Mouse (Mus musculus) myocyte (in vitro differentiated cells): ENCODE results near the gene Zbtb3. TPM values are rescaled to one million over a fixed set of nuclear protein-coding genes. Genes with fewer than 3 reads are reported as not detected.

ENCODE experiments used
- H3K27me3 ChIP-seq: one replicate; pipeline ENCODE4 v1.6.1; 2011; ENCODE audit not compliant: control insufficient read depth, insufficient read depth, insufficient read length
- H3K36me3 ChIP-seq: one replicate; pipeline ENCODE4 v1.6.1; 2011; ENCODE audit not compliant: control insufficient read depth, insufficient read depth
- H3K4me2 ChIP-seq: one replicate; pipeline ENCODE4 v1.6.1; 2011; ENCODE audit warnings: low read depth, control low read depth
- H3K4me3 ChIP-seq: one replicate; pipeline ENCODE4 v1.5.1; 2011; ENCODE audit warnings: mild to moderate bottlenecking, control low read depth, moderate library complexity
- H3K79me2 ChIP-seq: one replicate; pipeline ENCODE4 v1.6.1; 2011; ENCODE audit not compliant: control insufficient read depth, insufficient read depth
- H3ac ChIP-seq: one replicate; pipeline ENCODE4 v1.6.1; 2011; ENCODE audit not compliant: control insufficient read depth, insufficient read length
- CEBPB ChIP-seq: IDR thresholded peaks from 2 replicates; pipeline ENCODE4 v1.6.1; 2011; ENCODE audit warnings: mild to moderate bottlenecking, moderate library complexity; ENCODE audit not compliant: poor library complexity, insufficient read depth, severe bottlenecking
- E2F4 ChIP-seq: IDR thresholded peaks from one replicate; pipeline ENCODE4 v1.6.1; 2011; ENCODE audit warnings: mild to moderate bottlenecking, control low read depth, moderate library complexity; ENCODE audit not compliant: insufficient read depth
- MAX ChIP-seq: IDR thresholded peaks from one replicate; pipeline ENCODE4 v1.6.1; 2011; ENCODE audit warnings: low read depth, mild to moderate bottlenecking, control low read depth
- MYOD1 ChIP-seq, 3 experiments: IDR thresholded peaks; one replicate each; pipeline ENCODE4 v1.6.1; 2011; ENCODE audit warnings: control low read depth in 2 of 3, low read depth in 2 of 3, mild to moderate bottlenecking in 2 of 3, moderate library complexity in 1 of 3; ENCODE audit not compliant: insufficient read length in 2 of 3, control insufficient read depth in 1 of 3
- MYOG ChIP-seq, 3 experiments: IDR thresholded peaks; one replicate each; pipeline ENCODE4 v1.6.1; 2011; ENCODE audit warnings: control low read depth in 2 of 3, low read depth in 2 of 3, mild to moderate bottlenecking in 2 of 3; ENCODE audit not compliant: insufficient read length in 2 of 3, control insufficient read depth in 1 of 3, insufficient read depth in 1 of 3
- POLR2A ChIP-seq: IDR thresholded peaks from one replicate; pipeline ENCODE4 v1.6.1; 2011; ENCODE audit warnings: low read depth, mild to moderate bottlenecking, control low read depth, moderate library complexity; ENCODE audit not compliant: insufficient read length
- POLR2AphosphoS2 ChIP-seq: IDR thresholded peaks from one replicate; pipeline ENCODE4 v1.6.1; 2011; ENCODE audit warnings: low read depth, control low read depth; ENCODE audit not compliant: insufficient read length
- REST ChIP-seq: IDR thresholded peaks from one replicate; pipeline ENCODE4 v1.6.1; 2011; ENCODE audit warnings: mild to moderate bottlenecking, control low read depth, moderate library complexity; ENCODE audit not compliant: insufficient read depth, insufficient read length
- SRF ChIP-seq: IDR thresholded peaks from one replicate; pipeline ENCODE4 v1.6.1; 2011; ENCODE audit warnings: low read depth; ENCODE audit not compliant: control insufficient read depth, insufficient read length
- TCF12 ChIP-seq: IDR thresholded peaks from one replicate; pipeline ENCODE4 v1.6.1; 2011; ENCODE audit warnings: mild to moderate bottlenecking, control low read depth; ENCODE audit not compliant: poor library complexity, insufficient read depth, severe bottlenecking
- TCF3 ChIP-seq: IDR thresholded peaks from one replicate; pipeline ENCODE4 v1.6.1; 2011; ENCODE audit warnings: low read depth, control low read depth; ENCODE audit not compliant: insufficient read length
- USF1 ChIP-seq: IDR thresholded peaks from one replicate; pipeline ENCODE4 v1.6.1; 2011; ENCODE audit warnings: low read depth, mild to moderate bottlenecking, control low read depth, moderate library complexity
- polyA plus RNA-seq: library from polyadenylated mRNA; unstranded; fragments of >200 nt; fragmentation: generic; extraction: Trizol; gene quantifications from one replicate; pipeline ENCODE4 v1.2.1, GENCODE M21; 2012; ENCODE audit warnings: missing spikeins

Gene Zbtb3
- polyA plus RNA-seq, 1 experiment: 2.4 TPM

GRCm38 (mm10) chr19:8773409-8773808, 28.9 kb upstream of the Zbtb3 start:
- TF ChIP-seq USF1: no peak
- TF ChIP-seq POLR2AphosphoS2: peak; percentile 75
- peak overlapping the region; percentile 93 for H3ac ChIP-seq
- no peaks in the 10 kb centered on the region for H3K27me3 ChIP-seq
- peak overlapping the region; percentile 69 for H3K4me2 ChIP-seq
- peaks cover 22% of the 10 kb centered on the region for H3K36me3 ChIP-seq
- peaks cover 18% of the 10 kb centered on the region for H3K79me2 ChIP-seq
- peak overlapping the region; percentile 66 for H3K4me3 ChIP-seq

GRCm38 (mm10) chr19:8774086-8774835, 28.1 kb upstream of the Zbtb3 start, which contains the start of gene Tmem179b:
Gene Tmem179b (minus strand): TSS chr19:8774467.
- Histone ChIP-seq H3K4me3 (peak within 1 kb of the TSS; percentile 66), H3K79me2 (peaks cover 18% of the 10 kb centered on the region), H3ac (peak within 1 kb of the TSS; percentile 93), H3K27me3 (no peaks in the 10 kb centered on the region), H3K36me3 (peaks cover 15% of the 10 kb centered on the region), H3K4me2 (peak within 1 kb of the TSS; percentile 83)
- TF ChIP-seq E2F4 (peak; percentile 67), USF1 (no peak), MYOD1 (IDR thresholded peaks at IDR 0.05; ENCODE audit: control insufficient read depth in 1 of 3, insufficient read length in 2 of 3, low read depth in 2 of 3) (no peak), MYOG (IDR thresholded peaks at IDR 0.05; ENCODE audit: control insufficient read depth in 1 of 3, insufficient read depth in 1 of 3, insufficient read length in 2 of 3, low read depth in 2 of 3) (no peak), TCF3 (no peak), POLR2A (peak; percentile 91), POLR2AphosphoS2 (peak; percentile 99)

- Histone ChIP-seq H3ac (peak overlapping the region; percentile 93), H3K4me2 (peak overlapping the region; percentile 83), H3K27me3 (no peaks in the 10 kb centered on the region), H3K36me3 (peaks cover 13% of the 10 kb centered on the region), H3K4me3 (peak overlapping the region; percentile 66), H3K79me2 (peaks cover 17% of the 10 kb centered on the region)
- TF ChIP-seq E2F4: no peak
- TF ChIP-seq MYOD1 (IDR thresholded peaks at IDR 0.05; ENCODE audit: control insufficient read depth in 1 of 3, insufficient read length in 2 of 3, low read depth in 2 of 3): no peak
- TF ChIP-seq CEBPB: no peak
- no peak for TF ChIP-seq TCF12
- TF ChIP-seq MYOG (IDR thresholded peaks at IDR 0.05; ENCODE audit: control insufficient read depth in 1 of 3, insufficient read depth in 1 of 3, insufficient read length in 2 of 3, low read depth in 2 of 3): no peak
- TF ChIP-seq POLR2A: no peak
Observed at GRCm38 (mm10) chr19:8774951-8775421, 27.4 kb upstream of the Zbtb3 start.

- H3K27me3 ChIP-seq: no peaks in the 10 kb centered on the region
- peak within 1 kb of the TSS; percentile 48 for H3K4me3 ChIP-seq
- peak within 1 kb of the TSS; percentile 5 for H3ac ChIP-seq
- peak within 1 kb of the TSS; percentile 87 for H3K4me2 ChIP-seq
- TF ChIP-seq TCF12 (no peak), POLR2AphosphoS2 (peak; percentile 64), SRF (peak; percentile 63), MAX (no peak), REST (no peak), E2F4 (peak; percentile 65), TCF3 (no peak), MYOD1 (IDR thresholded peaks at IDR 0.05; ENCODE audit: control insufficient read depth in 1 of 3, insufficient read length in 2 of 3, low read depth in 2 of 3) (peak in 2 of 3 experiments; percentile 49 to 64), POLR2A (peak; percentile 77), MYOG (IDR thresholded peaks at IDR 0.05; ENCODE audit: control insufficient read depth in 1 of 3, insufficient read depth in 1 of 3, insufficient read length in 2 of 3, low read depth in 2 of 3) (peak in 1 of 3 experiments; percentile 31), USF1 (peak; percentile 99), CEBPB (no peak)
- no peaks in the 10 kb centered on the region for H3K36me3 ChIP-seq
- no peaks in the 10 kb centered on the region for H3K79me2 ChIP-seq
Observed at GRCm38 (mm10) chr19:8786008-8786781, 16.2 kb upstream of the Zbtb3 start, which contains the start of gene Taf6l. Gene Taf6l (minus strand): TSS chr19:8786417.

GRCm38 (mm10) chr19:8788521-8788920, 13.8 kb upstream of the Zbtb3 start:
- Histone ChIP-seq H3K27me3 (no peaks in the 10 kb centered on the region), H3K4me2 (no peak overlapping the region), H3K79me2 (no peaks in the 10 kb centered on the region), H3K36me3 (peaks cover 8% of the 10 kb centered on the region), H3ac (no peak overlapping the region), H3K4me3 (no peak overlapping the region)
- TF ChIP-seq E2F4 (no peak), POLR2A (no peak), MYOG (IDR thresholded peaks at IDR 0.05; ENCODE audit: control insufficient read depth in 1 of 3, insufficient read depth in 1 of 3, insufficient read length in 2 of 3, low read depth in 2 of 3) (no peak), USF1 (no peak), TCF12 (no peak), SRF (no peak), MYOD1 (IDR thresholded peaks at IDR 0.05; ENCODE audit: control insufficient read depth in 1 of 3, insufficient read length in 2 of 3, low read depth in 2 of 3) (no peak), CEBPB (no peak), POLR2AphosphoS2 (no peak), TCF3 (no peak)
